Mouse (Mus musculus): ENCODE data around the gene Fndc1.

Fndc1 gene

DNA sequence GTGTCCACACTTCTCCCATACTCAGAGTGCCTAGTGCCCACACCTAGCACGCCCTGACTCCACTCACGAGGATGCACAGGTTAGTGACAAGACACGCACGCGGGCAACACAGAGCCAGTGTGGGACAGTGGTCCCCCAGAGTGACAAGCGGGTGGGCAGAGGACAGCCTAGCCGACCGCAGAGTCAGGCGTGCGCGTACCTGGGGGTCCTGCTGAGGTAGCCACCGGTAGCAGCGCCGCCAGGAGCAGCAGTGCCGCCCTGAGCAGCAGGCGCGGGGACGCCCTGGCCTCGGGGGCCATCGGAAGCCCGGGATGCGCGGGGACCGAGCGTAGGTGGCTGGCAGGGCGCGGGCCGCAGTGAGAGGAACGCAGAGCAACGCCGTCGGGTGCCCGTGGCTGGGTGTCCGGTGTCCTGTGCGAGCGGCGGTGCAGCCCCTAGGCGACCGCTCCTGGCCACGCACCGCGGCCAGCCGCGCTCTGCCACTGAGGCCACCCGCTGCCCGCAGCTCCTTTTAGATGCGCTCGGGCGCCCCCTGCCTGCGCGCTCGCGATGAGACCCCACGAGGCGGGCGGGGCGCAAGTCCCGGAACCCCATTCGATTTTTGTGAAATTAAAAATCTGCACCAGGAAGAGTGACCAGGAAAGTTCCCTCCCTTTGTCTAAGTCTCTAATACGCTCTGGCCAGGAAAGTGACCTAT, at the start of gene Fndc1:
TSS of gene Fndc1 (minus strand) at position 484 of the 697 bp plus-strand sequence.
- DNase-seq (ENCODE audit: low spot score in 2 of 2): peak in 1 of 2 experiments; percentile 54

DNA sequence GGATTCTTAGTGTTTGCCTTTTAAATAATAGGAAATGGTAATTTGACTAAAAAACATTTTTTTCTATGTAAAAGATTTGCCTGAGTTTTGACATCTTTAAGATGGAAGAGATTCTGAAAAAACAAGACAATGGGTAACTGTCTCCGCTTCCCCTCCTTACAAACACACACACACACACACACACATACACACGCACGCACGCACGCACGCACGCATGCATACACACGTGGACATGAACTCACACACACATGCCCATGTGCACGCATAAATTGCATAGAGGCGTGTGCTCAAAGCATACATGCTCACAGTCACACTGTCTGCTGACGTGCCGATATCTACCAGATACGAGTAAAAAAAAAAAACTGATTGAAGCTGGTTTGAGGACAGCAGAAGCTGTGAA, 49.4 kb upstream of the Fndc1 start:
- DNase-seq (ENCODE audit: low spot score in 2 of 2): no peak

DNA sequence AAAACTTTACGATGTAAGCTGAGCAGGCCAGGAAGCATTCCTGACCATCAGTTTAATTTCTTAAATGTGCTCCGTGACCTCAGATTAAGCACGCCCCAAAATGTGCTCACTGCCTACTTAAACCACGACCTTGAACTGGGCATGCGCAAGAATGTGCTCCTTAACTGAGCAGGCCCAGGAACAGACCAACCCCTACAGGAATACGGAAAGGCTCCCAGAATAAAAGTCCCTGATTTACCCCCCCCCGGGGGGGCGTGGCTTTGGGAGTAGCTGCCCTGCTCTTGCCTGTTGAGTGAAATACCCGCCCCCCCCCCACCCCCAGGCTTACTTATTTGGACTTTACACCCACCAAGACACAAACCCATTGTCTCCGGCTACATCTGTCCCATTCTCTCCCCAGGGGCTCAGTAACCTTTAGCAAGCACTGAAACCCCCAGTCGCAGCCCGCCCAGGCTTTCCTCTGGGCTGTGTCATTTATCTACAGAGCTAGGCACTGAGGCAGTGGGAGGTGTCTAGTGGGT, 48.9 kb upstream of the Fndc1 start:
- DNase-seq (ENCODE audit: low spot score in 2 of 2): no peak

DNA sequence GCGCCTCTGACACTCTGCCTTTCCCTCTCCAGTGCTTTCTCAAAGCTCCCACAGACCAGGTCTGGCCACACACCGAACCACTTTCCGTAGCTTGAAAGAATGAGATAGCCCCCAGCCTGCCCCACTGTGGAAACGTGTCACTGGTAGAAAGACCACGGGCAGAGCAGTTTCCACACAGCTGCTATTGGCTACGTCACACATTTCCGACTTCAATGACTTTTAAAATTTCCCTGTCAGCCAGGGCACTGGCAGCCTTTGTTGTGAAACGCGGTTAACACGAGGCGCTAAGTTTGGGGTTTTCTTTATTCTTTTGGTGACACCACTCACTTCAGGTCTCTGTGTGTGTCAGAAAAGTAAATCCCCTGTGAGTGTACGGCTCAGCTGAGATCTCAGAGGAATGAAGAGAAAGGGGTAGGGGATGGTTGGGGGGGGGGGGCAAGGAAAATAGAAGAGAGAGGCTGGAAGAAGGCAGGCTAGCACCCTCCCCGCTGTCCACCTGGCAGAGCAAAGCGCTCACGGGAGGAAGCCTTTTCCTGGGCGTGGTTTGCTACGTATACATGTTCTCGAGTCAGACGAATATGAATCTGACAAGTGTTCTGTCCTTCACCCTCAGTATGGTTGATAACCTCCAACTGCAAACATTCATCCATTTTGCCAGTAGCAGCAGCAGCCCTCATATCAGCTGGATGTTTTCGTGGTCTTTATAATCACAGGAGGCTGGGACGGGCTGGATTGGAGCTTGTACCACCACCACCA, 47.9 kb upstream of the Fndc1 start:
- DNase-seq (ENCODE audit: low spot score in 2 of 2): no peak

DNA sequence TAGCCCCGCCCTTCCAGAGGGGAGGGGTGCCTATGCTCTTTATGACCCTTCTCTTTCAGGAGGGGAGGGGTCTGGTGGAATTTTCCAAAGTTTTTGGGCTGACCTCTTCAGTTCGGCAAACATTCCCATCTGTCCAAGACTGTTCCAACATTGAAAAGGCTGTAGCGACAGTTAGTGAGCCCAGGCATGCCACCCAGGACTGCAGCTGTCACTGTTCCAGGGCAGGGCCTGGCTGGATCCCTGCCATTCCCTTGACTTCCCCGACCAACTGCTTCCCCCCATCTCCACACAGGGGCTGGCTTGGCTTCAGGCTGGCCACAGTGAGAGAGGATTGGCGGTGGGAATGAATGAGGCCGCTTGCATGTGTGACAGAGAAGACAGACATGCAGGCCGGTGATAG, 46.3 kb upstream of the Fndc1 start:
- no peak for DNase-seq (ENCODE audit: low spot score in 2 of 2)

DNA sequence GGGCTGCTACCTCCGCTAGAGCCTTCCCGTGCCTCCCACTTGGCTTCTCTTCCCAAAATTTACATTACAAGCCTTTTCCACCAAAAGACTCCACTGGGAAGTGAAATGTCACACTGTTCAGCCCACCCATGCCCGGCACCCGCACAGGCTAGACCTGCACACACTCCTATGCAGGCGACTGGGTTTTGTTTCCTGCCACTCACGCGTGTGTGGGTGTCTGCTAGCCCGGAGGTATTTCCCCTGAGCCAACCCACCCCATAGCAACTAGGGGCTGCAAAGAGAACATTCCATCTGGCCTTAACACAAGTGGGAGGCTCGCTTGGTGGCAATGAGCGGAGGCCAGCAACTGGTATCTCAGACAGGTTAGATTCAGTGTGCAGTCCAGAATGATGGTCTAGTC, 44.7 kb upstream of the Fndc1 start:
- DNase-seq (ENCODE audit: low spot score in 2 of 2): no peak

DNA sequence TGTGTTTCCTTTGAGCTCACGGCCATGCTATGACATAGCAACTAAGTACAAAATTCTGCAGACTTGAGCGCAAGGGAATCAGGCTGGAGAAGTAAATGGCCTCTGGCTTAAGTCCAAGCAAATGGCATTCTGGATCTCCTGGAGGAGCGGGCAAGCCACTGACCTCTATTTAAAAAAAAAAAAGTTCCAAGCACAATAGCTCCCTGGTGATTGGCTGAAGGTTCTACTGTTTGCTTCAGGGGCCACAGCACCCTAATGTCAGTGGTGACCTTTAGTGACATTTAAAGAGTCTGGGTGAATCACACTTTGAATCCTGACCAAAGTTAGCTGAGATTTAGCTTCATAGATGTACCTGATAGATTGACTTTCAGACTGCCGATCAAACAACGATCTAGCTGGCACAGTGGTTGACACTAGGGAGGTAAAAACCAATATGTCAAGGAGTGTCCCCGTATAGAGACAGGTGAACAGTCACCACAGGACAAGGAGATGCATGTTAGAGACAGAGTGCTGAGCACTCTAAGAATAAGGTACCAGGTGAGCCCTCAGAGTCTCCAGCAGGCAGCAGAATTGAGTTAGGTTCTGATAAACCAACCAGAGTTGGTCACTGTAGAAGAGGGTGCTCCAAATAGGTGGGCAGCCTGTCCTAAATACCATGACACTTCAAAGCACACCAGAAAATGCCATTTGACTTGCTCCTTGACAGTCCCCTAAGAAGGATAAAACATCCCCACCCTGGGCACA, 43.9 kb upstream of the Fndc1 start:
- DNase-seq (ENCODE audit: low spot score in 2 of 2): no peak

DNA sequence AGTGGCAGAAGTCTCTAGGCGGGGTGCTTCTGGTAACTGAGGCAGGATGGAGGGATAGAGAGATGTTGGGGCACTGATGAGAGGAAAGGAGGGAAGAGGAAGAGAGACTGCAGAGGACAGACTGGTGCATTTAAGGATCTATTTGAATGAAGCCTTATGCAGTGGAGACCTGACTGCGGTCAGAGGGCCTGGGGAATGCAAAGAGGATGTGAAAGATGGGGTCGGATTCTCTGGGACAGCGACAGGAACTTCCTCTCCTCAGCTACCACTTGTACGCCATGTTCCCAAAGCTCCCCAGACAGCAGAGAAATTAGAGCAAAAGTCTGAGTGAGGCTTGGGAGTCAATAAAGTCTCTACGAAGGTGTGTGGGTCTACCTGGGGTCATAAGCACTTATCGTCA, 42.0 kb upstream of the Fndc1 start:
- no peak for DNase-seq (ENCODE audit: low spot score in 2 of 2)

DNA sequence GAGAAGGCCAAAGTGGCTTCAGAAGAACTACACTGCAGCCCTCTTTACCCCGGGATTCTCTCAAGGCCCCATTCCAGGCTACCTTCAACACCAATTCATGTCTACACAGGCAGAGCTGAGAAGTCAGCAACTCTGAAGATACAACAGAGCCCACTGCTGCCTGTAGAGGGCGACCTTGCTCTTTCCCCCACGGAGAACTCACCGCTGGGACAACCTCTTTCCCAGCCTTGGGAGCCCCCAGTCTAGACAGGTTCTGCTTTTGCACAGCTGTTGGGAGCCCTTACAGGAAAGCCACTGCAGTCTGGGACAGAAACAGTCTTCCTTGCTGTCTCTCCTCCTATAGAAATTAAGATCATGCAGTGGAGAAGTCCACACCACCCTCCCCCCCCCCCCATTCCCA, 41.5 kb upstream of the Fndc1 start:
- DNase-seq (ENCODE audit: low spot score in 2 of 2): peak; percentile 52 to 81

DNA sequence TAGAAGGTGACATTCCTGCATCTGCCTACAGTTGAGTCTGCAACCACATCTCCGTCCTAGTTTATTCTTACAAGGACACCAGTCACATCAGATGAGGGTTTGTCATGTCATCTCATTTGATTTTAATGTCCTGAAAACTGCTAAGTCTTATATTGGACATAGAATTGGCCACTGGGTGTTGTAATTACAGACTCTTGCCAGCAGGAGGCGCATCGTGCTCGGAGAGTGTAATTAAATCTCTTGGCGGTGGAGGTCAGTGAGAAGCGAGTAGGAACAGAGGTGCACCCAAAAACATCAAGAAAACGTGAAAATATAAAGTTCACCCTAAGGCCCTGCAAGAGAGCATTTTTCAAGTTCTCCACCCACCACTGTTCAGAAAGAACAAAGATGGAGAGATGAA, 37.6 kb upstream of the Fndc1 start:
- DNase-seq (ENCODE audit: low spot score in 2 of 2): peak in 1 of 2 experiments; percentile 67

DNA sequence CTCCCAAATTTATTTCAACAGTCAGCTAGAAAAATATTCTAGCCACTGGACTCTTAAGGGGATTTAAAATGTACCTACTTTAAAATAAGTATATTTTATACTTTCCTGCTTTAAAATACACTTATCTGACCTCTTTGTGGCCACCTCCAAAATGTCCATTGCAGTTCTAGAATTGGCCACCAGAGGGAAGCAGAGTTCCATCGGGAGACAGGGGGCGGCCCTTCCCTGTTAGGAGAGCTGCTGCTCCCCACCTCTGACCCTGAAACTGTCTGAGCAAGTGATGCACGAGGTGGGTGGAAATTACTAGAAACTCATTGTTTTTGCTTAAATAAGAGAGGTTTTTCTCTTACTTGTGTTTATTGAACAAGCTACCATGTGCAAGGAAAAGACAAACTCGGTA, 36.6 kb upstream of the Fndc1 start:
- peak; percentile 73 to 82 for DNase-seq (ENCODE audit: low spot score in 2 of 2)

DNA sequence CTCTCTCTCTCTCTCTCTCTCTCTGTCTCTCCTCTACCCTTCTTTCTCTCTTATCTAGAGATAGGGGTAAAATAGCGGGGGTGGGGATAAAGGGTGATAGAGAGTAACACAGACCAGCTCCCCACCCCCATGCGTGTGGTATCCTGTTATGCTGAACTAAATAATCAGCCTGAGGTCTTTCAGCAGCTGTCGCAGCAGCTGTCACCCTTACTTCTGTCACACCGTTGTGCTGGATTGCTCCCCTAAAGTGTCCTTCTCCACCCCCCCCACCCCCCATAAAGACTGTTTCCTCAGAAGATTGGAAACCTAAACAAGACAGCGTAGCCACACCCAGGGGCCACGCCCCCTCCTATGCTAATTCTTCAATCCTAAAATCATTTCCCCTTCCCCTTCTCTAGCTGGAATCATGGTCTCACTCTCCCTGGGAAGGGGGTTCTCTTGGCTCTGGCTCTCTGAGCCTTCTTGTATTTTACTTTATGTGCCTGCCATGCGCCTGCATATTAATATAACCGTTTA, 33.8 kb upstream of the Fndc1 start:
- no peak for DNase-seq (ENCODE audit: low spot score in 2 of 2)

DNA sequence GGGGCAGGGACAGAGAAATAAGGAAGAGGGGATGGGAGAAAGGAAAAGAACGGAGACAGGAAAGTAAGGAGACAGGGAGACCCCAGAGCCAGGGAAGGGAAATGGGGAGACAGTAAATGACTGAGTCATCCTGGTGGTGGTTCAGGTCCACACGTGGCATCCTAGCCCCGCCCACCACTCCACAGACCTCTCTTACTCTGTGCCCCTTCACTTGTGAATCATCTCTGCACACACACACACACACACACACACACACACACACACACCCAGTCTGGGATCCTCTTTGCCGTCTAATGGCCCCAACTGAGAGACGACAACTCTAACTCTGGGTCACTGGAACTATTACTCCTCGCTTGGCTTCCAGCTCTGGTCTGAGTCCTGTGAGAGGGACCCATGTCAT, 30.6 kb upstream of the Fndc1 start:
- DNase-seq (ENCODE audit: low spot score in 2 of 2): no peak

DNA sequence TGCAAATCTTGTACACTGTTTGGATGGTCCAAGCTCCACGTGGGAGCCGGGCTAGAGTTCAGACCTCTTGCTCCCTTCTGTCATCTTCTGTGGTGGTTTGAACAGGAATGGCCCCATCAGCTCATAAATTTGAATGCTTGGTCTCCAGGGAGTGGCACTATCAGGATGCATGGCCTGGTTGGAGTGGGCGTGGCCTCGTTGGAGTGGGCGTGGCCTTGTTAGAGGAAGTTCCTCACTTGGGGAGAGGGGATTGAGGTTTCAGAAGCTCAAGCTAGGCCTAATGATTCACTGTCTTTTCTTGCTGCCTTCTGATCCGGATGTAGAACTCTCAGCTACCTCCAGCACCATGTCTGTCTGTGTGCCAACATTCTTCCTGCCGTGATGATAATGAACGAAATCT, 28.7 kb upstream of the Fndc1 start:
- DNase-seq (ENCODE audit: low spot score in 2 of 2): peak in 1 of 2 experiments; percentile 43

DNA sequence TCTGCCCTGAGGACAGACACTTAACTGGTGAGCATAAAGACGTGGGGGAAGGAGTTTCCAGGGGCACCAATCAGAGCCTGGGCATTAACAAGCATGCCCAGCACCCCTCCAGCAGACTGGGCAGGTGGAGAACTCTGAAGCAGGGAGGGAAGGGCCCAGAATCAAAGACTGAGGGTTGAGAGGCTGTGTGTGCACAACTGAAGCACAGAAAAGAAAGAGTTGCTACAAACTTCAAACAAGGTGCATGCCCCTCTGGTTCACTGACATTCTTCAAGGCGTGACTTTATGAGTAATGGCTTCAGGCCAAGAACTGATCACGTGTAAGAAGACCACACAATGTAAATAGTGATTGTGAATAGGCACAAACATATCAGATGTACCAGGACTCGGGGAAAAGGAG, 24.9 kb upstream of the Fndc1 start:
- no peak for DNase-seq (ENCODE audit: low spot score in 2 of 2)

DNA sequence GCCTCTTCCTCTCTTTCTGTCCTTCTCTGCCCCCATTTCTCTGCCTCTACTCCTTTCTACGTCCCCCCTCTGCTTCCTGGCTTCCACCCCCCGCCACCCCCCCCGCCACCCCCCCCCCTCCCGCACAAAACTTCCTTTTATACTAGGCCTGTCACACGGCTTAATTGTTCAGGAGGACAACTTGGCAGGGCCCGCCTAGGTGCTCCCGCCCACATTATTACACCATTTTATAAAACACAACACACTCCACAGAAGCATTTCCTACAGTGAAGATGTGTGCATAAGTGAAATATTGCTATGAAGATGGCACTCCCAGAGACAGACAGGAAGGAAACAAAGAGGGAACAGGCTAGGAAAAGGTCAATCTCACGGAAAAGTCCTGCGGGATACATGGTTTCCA, 24.4 kb upstream of the Fndc1 start:
- no peak for DNase-seq (ENCODE audit: low spot score in 2 of 2)

DNA sequence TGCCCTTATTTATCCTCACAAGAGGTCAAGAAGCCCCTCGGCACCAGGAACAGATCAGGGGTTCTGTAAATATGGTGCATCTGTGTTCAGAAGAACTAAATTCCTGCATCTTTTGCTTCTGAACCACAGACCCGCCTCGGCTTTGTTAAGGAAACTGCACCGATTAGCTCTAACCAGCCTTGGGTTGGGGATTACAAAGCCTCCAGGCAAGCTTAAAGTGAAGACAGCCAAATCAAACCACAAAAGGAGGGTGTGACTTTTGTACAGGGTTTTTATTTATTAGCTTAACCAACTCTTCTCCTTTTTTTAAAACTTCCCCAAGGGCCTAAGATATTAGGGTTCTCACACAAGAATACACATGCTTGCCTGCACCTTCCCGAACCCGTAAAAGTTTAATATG, 23.1 kb upstream of the Fndc1 start:
- no peak for DNase-seq (ENCODE audit: low spot score in 2 of 2)

DNA sequence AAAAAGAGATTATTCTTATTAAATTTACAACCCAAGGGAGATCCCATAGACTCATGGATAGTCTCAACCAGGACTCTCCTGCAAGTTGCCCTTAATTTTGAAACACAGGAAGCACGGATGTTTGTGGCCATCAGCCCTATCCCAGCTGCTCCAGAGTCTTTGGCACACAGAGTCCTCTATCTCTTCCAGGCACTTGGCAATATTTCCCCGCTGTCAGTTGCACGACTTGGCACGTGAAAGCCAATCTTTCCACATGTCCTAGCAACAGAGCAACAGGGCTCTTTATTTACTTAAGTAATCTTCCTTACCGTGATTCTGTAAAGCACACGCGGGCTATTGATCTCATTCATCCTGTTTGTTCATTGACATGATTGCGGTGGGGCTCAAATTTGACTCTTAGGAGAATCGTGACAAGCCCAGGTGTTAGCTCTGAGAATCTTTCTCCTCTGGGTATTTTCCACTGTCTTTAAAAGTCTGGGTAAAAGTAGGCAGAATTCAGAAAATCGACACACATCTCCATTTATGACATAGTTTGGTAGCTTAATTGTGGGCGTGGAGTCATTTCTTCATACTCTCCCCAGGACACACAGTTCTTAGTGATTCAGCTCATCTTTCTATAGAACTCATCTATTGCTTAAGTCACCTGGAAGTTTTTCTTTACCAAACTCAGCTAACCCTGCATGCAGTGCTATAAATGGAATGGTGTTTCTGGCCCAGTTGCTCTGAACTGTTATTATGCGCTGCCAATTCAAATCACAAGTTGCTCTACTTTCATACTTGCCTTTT, 13.6 kb upstream of the Fndc1 start:
- no peak for DNase-seq (ENCODE audit: low spot score in 2 of 2)

DNA sequence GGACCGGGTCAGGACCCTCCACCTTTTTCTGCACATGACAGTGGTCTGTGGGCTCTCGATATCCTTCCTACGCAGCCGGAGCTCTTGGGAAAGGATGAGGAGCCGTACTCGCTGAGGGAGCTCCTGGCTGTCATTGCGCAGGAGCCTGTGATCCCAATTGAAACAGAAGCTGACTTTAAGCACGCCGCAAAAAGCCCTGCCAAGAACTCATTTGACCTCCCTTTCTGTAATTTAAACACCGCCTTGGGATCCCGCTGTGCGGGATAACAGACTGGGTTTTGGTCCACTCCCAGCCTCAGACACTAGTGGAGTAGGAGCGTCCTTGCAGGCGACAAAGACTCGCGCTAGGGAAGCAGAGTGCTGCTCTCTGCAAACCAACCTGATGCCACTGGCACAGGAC, 484 bp upstream of the Fndc1 start:
- no peak for DNase-seq (ENCODE audit: low spot score in 2 of 2)

DNA sequence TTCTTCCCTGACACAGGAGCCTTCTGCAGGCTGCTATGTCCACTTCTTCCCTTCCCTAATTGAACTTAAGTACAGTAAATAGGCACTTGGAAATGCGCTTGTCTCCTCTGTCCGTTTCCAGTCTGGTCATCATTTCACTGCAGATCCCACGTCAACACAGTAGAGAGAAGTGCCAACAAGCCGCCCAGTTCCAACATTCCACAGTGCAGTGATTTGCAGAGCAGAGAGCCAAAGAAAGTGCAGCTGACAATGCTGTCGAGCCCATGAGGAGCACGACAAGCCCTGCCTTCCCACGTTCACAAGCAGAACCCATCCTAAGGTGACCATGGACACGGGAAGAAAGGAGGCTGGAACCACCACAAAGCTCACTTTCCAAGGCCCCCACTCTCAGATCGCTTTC, 1.7 kb downstream of the Fndc1 start:
- no peak for DNase-seq (ENCODE audit: low spot score in 2 of 2)

DNA sequence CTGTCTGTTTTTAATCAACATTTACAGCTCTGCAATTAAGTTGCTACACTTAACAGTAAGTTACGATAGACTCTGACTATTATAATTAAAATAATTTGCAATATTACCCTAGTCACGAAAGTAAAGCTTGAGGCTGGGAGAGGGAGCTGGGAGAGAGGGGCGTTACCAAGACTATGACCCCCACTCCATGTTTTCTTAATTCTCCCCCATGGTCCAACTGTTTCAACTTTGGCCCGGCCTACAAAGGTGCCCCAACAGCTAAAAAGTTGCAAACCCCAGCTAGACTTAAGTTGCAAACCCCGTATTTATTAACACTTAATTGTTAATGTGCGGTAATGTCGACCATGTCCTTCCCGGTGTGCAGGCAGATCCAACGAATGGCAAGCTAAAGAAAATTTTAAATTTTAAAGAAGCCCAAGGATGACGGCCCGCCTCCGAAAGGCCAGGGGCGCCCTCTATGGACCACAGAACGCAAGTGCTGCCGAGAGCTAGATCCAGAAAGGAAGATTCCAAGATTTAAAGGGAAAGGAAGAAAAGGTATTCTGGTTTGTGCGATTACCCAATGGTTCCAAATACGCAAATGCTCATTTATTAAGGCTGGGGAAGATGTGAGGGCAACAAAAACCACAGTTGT, 5.4 kb downstream of the Fndc1 start:
- peak in 1 of 2 experiments; percentile 42 for DNase-seq (ENCODE audit: low spot score in 2 of 2)
